Comparison of ENCODE assay signal across 26 mouse cellular contexts in genomic region chr11:95493010-95493409, GRCm38 (mm10). TPM values are rescaled to one million over a fixed set of nuclear protein-coding genes. Genes with fewer than 3 reads are reported as not detected.
"Had no signal": no experiment of that assay in that cellular context is flagged by ENCODE, and none has a peak within 500 bp of the region (broad histone marks: within the 10 kb centered on the region; RNA-seq: fewer than 3 reads in every experiment).

No protein-coding gene starts in this region.

- DNase-seq: kidney, postnatal 10 days; kidney, postnatal 36 days; layer of hippocampus, postnatal 36 days; liver; lung, adult 18-20 months; lung, postnatal 10 days; lung, postnatal 36 days; right cerebral cortex, postnatal 25 days; spleen, adult 18-20 months; thymus, postnatal 25 days had no signal

- H3K27me3 ChIP-seq: kidney, embryonic 15.5 days; limb, embryonic 13.5 days; liver, embryonic 12.5 days; liver, embryonic 15.5 days; lung, embryonic 15.5 days; megakaryocyte, embryonic 14.5 days; midbrain, embryonic 13.5 days; neural tube, embryonic 13.5 days; stomach, embryonic 15.5 days had no signal

- H3K4me3 ChIP-seq: kidney, embryonic 15.5 days; left cerebral cortex, adult 2 months; limb, embryonic 10.5 days; limb, embryonic 13.5 days; liver, embryonic 12.5 days; liver, embryonic 15.5 days; lung, embryonic 15.5 days; megakaryocyte, embryonic 14.5 days; midbrain, embryonic 10.5 days; midbrain, embryonic 13.5 days; myocyte; neural tube, embryonic 13.5 days; stomach, embryonic 15.5 days had no signal

- H3K27ac ChIP-seq: kidney, embryonic 15.5 days; limb, embryonic 10.5 days; limb, embryonic 13.5 days; liver, embryonic 12.5 days; liver, embryonic 15.5 days; lung, embryonic 15.5 days; midbrain, embryonic 10.5 days; midbrain, embryonic 13.5 days; neural tube, embryonic 13.5 days; stomach, embryonic 15.5 days had no signal

- H3K4me1 ChIP-seq: limb, embryonic 10.5 days; limb, embryonic 13.5 days; liver, embryonic 12.5 days; liver, embryonic 15.5 days; lung, embryonic 15.5 days; megakaryocyte, embryonic 14.5 days; midbrain, embryonic 13.5 days; neural tube, embryonic 13.5 days; stomach, embryonic 15.5 days had no signal

RNA-seq across cellular contexts. Expression of gene Nxph3, which starts 21.4 kb away (rescaled TPM):
- total RNA-seq: monocyte, adult 5-6 weeks; neutrophil, adult 5-6 weeks had no signal
- polyA plus RNA-seq: thymus, postnatal 0 days had no signal
